Mouse (Mus musculus): Measurements from ENCODE around the gene Tfpi. TPM values are rescaled to one million over a fixed set of nuclear protein-coding genes. Genes with fewer than 3 reads are reported as not detected.
"Not testable (repeated sequence)": the region's sequence is repeated elsewhere in the genome, so short reads cannot be mapped to it uniquely, and the experiment has no call there.

Tfpi gene
- total RNA-seq, 2 experiments from 2014 or later: 3.1 to 3.3 TPM

DNA sequence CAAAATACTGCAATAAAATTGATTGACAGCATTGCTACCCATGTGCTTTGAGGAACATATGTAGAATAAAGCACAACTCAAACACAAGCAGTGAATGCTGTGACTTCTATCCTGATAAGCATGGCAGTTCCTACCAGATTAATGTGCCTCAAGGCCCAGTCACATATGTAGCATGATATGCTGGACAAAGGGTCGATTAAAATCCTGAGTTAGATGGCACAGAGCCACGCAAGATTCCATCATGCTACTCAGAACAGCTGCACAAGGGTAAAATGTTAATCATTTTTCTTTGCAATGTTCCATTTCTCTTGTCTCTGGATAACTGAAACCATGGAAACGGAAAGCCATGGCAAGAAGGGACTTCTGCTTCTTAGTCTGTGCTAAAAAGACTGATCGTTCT is 80.0 kb downstream of the Tfpi start:
- no peak for DNase-seq (ENCODE audit: extremely low spot score in 1 of 2, low spot score in 1 of 2)

DNA sequence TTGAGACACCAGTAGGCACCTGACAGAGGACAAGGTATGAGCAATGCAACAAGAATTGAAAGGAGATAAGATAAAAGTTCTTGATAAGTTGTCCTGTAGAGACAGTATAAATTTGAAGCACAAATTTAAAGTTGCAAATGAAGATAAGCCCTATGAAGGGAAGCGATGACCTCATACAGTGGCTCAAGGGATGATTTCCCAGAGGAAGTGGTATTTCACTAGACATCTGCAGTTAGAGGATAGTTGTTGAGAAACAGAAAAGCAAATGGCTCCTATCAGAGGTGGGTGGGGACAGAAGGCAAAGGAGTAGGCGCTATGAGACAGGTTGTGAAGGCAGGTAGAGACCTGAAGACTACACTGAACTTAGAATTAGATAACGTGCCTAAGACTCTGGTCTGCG is 83.3 kb downstream of the Tfpi start:
- no peak for DNase-seq (ENCODE audit: extremely low spot score in 1 of 2, low spot score in 1 of 2)

DNA sequence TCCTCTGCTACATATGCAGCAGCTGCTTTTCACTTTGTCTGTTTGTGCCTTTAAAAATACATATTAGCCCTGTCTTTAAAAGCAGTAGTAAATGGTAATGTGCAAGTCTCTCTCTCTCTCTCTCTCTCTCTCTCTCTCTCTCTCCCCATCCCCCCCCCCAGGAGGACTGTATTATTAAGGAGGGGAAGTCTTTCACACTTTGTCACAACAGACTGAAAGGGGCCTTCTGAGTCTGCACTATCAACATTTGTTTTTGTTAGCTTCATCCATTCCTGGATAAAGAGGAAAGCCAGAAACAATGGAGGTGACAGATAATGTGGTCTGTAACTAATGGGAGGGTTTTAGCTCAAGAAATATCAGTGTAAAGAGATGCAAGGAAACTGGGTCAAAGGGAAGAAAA is 87.5 kb downstream of the Tfpi start:
- no peak for DNase-seq (ENCODE audit: extremely low spot score in 1 of 2, low spot score in 1 of 2)

DNA sequence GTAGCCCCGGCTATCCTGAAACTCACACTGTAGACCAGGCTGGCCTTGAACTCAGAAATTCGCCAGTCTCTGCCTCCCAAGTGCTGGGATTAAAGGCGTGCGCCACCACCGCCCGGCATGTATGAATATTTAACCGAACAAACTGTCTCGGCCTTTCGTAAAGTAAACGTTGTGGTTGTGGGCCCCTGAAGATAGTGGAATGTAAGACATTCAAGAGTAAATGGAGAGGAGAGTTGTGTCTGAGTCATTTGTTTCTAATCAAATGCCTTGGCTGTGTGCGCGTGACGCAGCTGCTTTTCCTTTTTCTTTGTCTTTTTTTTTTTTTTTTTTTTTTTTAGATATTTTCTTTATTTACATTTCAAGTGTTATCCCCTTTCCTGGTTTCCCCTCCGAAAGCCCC is 88.0 kb downstream of the Tfpi start:
- not testable (repeated sequence) for DNase-seq (ENCODE audit: extremely low spot score in 1 of 2, low spot score in 1 of 2)

DNA sequence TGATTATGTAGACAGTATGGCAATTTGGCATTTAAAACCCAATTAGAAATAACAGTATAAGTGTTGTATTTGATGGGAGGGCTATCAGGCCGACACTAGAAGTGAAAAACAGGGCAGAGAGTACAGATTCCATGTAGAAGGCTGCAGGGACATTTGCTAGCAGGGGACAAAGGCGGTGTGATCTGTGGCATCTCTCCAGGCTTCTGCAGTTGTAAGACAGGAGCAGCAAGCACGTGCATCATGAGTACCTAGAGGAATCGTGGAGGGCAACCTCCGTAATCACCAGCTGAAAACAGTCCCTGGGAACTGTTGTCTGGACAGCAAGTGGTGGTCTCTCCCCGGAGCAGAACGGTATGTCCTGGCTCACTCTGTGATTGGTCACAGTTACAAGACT is 88.6 kb downstream of the Tfpi start:
- DNase-seq (ENCODE audit: extremely low spot score in 1 of 2, low spot score in 1 of 2): no peak

DNA sequence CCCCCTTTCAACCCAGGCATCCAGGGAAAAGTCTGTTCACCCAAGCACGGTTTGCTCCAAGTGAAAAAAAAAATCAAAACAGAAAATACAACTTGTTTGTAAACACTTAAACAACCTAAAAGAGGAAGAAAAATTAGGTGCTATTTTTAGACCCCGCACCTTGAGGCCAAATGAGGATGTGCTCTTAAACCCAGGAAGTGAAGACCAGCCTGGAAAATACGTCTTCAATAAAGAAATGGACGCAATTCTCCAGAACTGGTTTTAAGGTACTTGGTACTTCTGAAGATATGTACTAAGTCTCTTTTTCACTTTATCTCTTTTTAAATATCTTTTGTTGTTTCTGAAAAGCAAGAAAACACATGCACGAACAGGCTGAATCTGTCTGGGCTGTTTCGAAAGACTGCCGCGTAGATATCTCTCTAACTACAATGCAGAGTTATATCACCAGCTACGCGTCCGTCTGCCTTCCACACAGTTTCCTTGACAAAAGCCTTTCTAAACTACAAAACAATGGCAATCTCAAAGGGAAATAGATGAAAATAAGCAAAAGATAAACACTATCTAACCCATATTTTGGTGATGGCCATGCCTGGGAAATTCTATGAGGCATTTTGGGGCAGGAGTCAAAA is 89.1 kb downstream of the Tfpi start:
- no peak for DNase-seq (ENCODE audit: extremely low spot score in 1 of 2, low spot score in 1 of 2)

DNA sequence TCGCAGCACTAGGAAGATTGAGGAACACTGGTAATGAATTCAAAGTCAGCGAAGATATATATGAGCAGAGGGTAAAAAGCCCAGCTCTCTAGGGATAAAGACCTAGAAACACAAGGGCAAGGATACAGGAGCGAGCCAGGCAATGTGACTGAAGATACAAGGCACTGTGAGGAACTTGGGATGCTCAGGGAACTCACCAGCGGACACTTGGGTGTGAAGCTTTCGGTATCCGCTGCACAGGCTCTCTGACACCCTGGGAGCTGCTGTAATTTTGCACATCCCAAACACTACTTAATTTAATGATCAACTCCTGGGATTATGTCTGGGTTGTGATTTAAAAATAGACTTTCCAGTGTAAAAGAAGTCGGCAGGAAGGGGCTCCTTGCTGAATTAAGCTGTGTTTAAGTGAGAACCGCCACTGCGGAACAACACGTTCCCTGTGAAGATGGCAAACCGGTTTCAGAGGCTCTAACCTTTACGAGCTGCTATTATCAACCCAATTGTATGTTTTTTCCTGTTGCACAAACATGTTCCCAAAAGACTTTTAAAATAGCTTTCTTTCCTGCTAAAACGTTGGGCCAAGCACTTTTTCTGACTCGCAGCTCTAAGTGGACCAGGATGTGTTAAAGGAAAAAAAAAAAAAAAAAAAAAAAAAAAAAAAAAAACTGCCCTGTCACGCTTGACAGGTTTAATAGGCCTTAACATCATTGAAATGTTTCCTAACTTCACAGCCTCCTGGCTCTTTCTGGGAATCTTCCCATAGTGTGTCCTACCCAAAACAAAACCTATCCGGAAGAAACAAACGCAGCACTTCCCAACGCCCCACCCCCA is 89.8 kb downstream of the Tfpi start:
- DNase-seq (ENCODE audit: extremely low spot score in 1 of 2, low spot score in 1 of 2): no peak

DNA sequence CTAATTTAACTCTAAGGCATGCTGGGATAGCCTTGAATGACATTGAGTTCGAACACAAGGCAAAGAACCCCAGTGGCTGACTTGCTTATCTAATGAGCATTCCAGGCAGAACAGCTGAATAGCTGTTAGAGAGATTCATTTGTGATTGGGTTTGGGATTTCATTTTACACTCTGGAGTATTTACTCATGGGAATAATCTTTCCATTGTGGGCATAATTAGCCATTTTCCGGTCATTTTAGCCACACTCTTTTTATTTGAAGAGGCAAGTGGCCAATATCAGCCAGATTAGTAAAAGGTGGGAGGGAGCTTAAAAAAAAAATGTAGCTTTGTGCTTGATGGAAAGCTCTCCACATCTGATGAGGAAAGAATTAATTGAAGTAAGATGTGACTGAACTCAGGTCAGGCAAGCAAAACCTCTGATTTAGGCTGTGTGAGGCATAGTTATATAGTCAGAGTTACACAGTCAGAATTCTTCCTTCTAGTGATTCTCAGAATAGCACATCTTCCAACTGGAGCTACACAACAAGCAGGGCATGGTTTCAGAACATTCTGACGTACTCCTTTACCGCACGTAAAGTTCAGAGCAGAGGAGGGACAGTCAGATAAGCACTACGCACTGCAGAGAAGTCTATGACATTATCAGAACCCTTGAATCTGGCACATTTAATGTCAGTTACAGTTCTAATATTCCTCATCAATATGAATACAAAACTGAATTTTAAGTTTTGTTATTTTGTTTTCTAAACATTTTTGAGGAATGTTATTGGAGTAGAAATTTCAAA is 91.5 kb downstream of the Tfpi start:
- no peak for DNase-seq (ENCODE audit: extremely low spot score in 1 of 2, low spot score in 1 of 2)

DNA sequence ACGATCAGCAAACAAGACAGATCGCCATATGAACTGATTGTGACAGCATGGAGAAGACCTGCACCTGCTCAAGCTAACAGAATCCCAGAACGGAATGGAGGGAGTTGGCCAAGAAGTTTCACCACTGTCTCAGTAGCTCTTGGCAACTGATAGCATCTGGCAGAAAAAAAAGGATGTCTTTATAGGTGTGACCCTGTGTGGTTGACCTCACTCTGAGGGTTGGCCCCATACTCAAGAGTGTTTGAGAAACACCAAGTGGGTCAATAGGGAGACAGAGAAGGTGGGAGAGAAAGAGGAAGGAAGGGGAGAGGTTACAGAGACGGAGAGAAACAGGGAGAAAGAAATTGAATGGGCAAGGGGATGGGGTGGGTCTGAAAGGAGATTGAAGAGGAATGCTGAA is 92.7 kb downstream of the Tfpi start:
- DNase-seq (ENCODE audit: extremely low spot score in 1 of 2, low spot score in 1 of 2): no peak

Other genes with a start within 250 kb of the Tfpi start
- 1 to 10 TPM; 9.0 to 9.1 TPM for gene Calcrl, start 51.4 kb downstream of the Tfpi start, total RNA-seq (2021)
- 10 to 100 TPM; 46.1 to 59.1 TPM for gene Ctnnd1, start 174.0 kb upstream of the Tfpi start, total RNA-seq (2021)
- gene Btbd18, start 182.3 kb upstream of the Tfpi start, total RNA-seq (2021): not detected
- gene Selenoh, start 194.0 kb upstream of the Tfpi start, total RNA-seq (2021): 10 to 100 TPM; 30.3 to 31.5 TPM
- 1 to 10 TPM in 1 of 2 experiments, not detected in 1; 1.1 TPM for gene Gm28635, start 201.3 kb upstream of the Tfpi start, total RNA-seq (2021)
- gene Med19, start 201.6 kb upstream of the Tfpi start, total RNA-seq (2021): 10 to 100 TPM; 31.3 to 33.3 TPM
- 100 to 1,000 TPM; 217 to 249 TPM for gene Tmx2, start 202.4 kb upstream of the Tfpi start, total RNA-seq (2021)
- gene Zdhhc5, start 238.4 kb upstream of the Tfpi start, total RNA-seq (2021): 10 to 100 TPM; 37.3 to 37.7 TPM

All from layer of hippocampus, postnatal 25 days (tissue).